Mouse (Mus musculus): ENCODE measurements around the gene Tmco5. TPM values are rescaled to one million over a fixed set of nuclear protein-coding genes. Genes with fewer than 3 reads are reported as not detected.
A peak's percentile ranks its signal among the peaks of the same experiment; 100 is the strongest.

Tmco5 gene
- not detected in 2 replicates for polyA plus RNA-seq (2012; rRNA removed)

GRCm38 (mm10) chr2:116878391-116878790, at the start of gene Tmco5:
Gene Tmco5 (plus strand): TSS chr2:116878691.
- H3K4me1 ChIP-seq (ENCODE audit: control insufficient read depth, insufficient read depth, low read length) = no peaks in the 10 kb centered on the region
- DNase-seq = no peak
- TF ChIP-seq POLR2A (IDR thresholded peaks at IDR 0.05; ENCODE audit: borderline replicate concordance, extremely low read depth, low read depth, low read length) (no peak), CTCF (IDR thresholded peaks at IDR 0.05; ENCODE audit: insufficient read depth, low read length) (no peak)
- H3K4me3 ChIP-seq (replicated peaks; ENCODE audit: extremely low read depth, low read depth, low read length) = no peak within 1 kb of the TSS
- WGBS = 88% methylated on average over 3 of the region's 3 CpGs

GRCm38 (mm10) chr2:116831863-116832262, 46.6 kb upstream of the Tmco5 start:
- TF ChIP-seq POLR2A (IDR thresholded peaks at IDR 0.05; ENCODE audit: borderline replicate concordance, extremely low read depth, low read depth, low read length) (no peak), CTCF (IDR thresholded peaks at IDR 0.05; ENCODE audit: insufficient read depth, low read length) (no peak)
- no peak for DNase-seq
- WGBS = 45% methylated on average over 11 of the region's 11 CpGs
- H3K4me3 ChIP-seq (replicated peaks; ENCODE audit: extremely low read depth, low read depth, low read length) = no peak overlapping the region
- H3K4me1 ChIP-seq (ENCODE audit: control insufficient read depth, insufficient read depth, low read length) = no peaks in the 10 kb centered on the region

- Histone ChIP-seq H3K4me3 (replicated peaks; ENCODE audit: extremely low read depth, low read depth, low read length) (no peak overlapping the region), H3K4me1 (ENCODE audit: control insufficient read depth, insufficient read depth, low read length) (no peaks in the 10 kb centered on the region)
- no peak for TF ChIP-seq POLR2A (IDR thresholded peaks at IDR 0.05; ENCODE audit: borderline replicate concordance, extremely low read depth, low read depth, low read length)
- DNase-seq = no peak
- 53% methylated on average over 3 of the region's 3 CpGs for WGBS
Measured at GRCm38 (mm10) chr2:116837829-116838228, 40.7 kb upstream of the Tmco5 start.

- no peaks in the 10 kb centered on the region for H3K4me1 ChIP-seq (ENCODE audit: control insufficient read depth, insufficient read depth, low read length)
- TF ChIP-seq CTCF (IDR thresholded peaks at IDR 0.05; ENCODE audit: insufficient read depth, low read length) = peak; percentile 42
- TF ChIP-seq POLR2A (IDR thresholded peaks at IDR 0.05; ENCODE audit: borderline replicate concordance, extremely low read depth, low read depth, low read length) = no peak
- DNase-seq = peak; percentile 11
- no peak overlapping the region for H3K4me3 ChIP-seq (replicated peaks; ENCODE audit: extremely low read depth, low read depth, low read length)
- 42% methylated on average over 8 of the region's 8 CpGs for WGBS
Measured at GRCm38 (mm10) chr2:116838538-116839197, 39.8 kb upstream of the Tmco5 start.

GRCm38 (mm10) chr2:116849980-116850636, 28.4 kb upstream of the Tmco5 start:
- DNase-seq = no peak
- Histone ChIP-seq H3K4me3 (replicated peaks; ENCODE audit: extremely low read depth, low read depth, low read length) (no peak overlapping the region), H3K4me1 (ENCODE audit: control insufficient read depth, insufficient read depth, low read length) (no peaks in the 10 kb centered on the region)
- WGBS = 44% methylated on average over 20 of the region's 20 CpGs
- no peak for TF ChIP-seq POLR2A (IDR thresholded peaks at IDR 0.05; ENCODE audit: borderline replicate concordance, extremely low read depth, low read depth, low read length)
- TF ChIP-seq CTCF (IDR thresholded peaks at IDR 0.05; ENCODE audit: insufficient read depth, low read length) = no peak

- WGBS = 78% methylated on average over 4 of the region's 4 CpGs
Measured at GRCm38 (mm10) chr2:116851356-116851755, 27.1 kb upstream of the Tmco5 start.

GRCm38 (mm10) chr2:116852249-116852648, 26.2 kb upstream of the Tmco5 start:
- 43% methylated on average over 5 of the region's 5 CpGs for WGBS
- Histone ChIP-seq H3K4me3 (replicated peaks; ENCODE audit: extremely low read depth, low read depth, low read length) (no peak overlapping the region), H3K4me1 (ENCODE audit: control insufficient read depth, insufficient read depth, low read length) (no peaks in the 10 kb centered on the region)
- no peak for TF ChIP-seq CTCF (IDR thresholded peaks at IDR 0.05; ENCODE audit: insufficient read depth, low read length)
- no peak for TF ChIP-seq POLR2A (IDR thresholded peaks at IDR 0.05; ENCODE audit: borderline replicate concordance, extremely low read depth, low read depth, low read length)
- DNase-seq = no peak

More at GRCm38 (mm10) chr2:116851356-116851755, 27.1 kb upstream of the Tmco5 start:
- H3K4me3 ChIP-seq (replicated peaks; ENCODE audit: extremely low read depth, low read depth, low read length) = no peak overlapping the region
- no peak for DNase-seq
- TF ChIP-seq POLR2A (IDR thresholded peaks at IDR 0.05; ENCODE audit: borderline replicate concordance, extremely low read depth, low read depth, low read length) = no peak
- no peak for TF ChIP-seq CTCF (IDR thresholded peaks at IDR 0.05; ENCODE audit: insufficient read depth, low read length)
- no peaks in the 10 kb centered on the region for H3K4me1 ChIP-seq (ENCODE audit: control insufficient read depth, insufficient read depth, low read length)

GRCm38 (mm10) chr2:116858703-116859102, 19.8 kb upstream of the Tmco5 start:
- TF ChIP-seq POLR2A (IDR thresholded peaks at IDR 0.05; ENCODE audit: borderline replicate concordance, extremely low read depth, low read depth, low read length) (no peak), CTCF (IDR thresholded peaks at IDR 0.05; ENCODE audit: insufficient read depth, low read length) (no peak)
- 75% methylated on average over 6 of the region's 6 CpGs for WGBS
- no peak overlapping the region for H3K4me3 ChIP-seq (replicated peaks; ENCODE audit: extremely low read depth, low read depth, low read length)

GRCm38 (mm10) chr2:116876955-116877615, 1.4 kb upstream of the Tmco5 start:
- TF ChIP-seq POLR2A (IDR thresholded peaks at IDR 0.05; ENCODE audit: borderline replicate concordance, extremely low read depth, low read depth, low read length) (no peak), CTCF (IDR thresholded peaks at IDR 0.05; ENCODE audit: insufficient read depth, low read length) (no peak)
- Histone ChIP-seq H3K4me3 (replicated peaks; ENCODE audit: extremely low read depth, low read depth, low read length) (no peak overlapping the region), H3K4me1 (ENCODE audit: control insufficient read depth, insufficient read depth, low read length) (no peaks in the 10 kb centered on the region)
- WGBS = 55% methylated on average over 9 of the region's 9 CpGs
- DNase-seq = no peak

More at GRCm38 (mm10) chr2:116858703-116859102, 19.8 kb upstream of the Tmco5 start:
- DNase-seq = no peak
- H3K4me1 ChIP-seq (ENCODE audit: control insufficient read depth, insufficient read depth, low read length) = no peaks in the 10 kb centered on the region

Measured in lung, adult 2 months (tissue).